Mouse (Mus musculus): Measurements from ENCODE around the gene Rgp1. TPM values are rescaled to one million over a fixed set of nuclear protein-coding genes. Genes with fewer than 3 reads are reported as not detected.
"Not testable (repeated sequence)": the region's sequence is repeated elsewhere in the genome, so short reads cannot be mapped to it uniquely, and the experiment has no call there.

Gene Rgp1
- 29.3 and 30.7 TPM in 2 replicates for polyA plus RNA-seq (2015; fragmentation: Nextera tagmentation; extraction: Ambion mirVana)

DNA sequence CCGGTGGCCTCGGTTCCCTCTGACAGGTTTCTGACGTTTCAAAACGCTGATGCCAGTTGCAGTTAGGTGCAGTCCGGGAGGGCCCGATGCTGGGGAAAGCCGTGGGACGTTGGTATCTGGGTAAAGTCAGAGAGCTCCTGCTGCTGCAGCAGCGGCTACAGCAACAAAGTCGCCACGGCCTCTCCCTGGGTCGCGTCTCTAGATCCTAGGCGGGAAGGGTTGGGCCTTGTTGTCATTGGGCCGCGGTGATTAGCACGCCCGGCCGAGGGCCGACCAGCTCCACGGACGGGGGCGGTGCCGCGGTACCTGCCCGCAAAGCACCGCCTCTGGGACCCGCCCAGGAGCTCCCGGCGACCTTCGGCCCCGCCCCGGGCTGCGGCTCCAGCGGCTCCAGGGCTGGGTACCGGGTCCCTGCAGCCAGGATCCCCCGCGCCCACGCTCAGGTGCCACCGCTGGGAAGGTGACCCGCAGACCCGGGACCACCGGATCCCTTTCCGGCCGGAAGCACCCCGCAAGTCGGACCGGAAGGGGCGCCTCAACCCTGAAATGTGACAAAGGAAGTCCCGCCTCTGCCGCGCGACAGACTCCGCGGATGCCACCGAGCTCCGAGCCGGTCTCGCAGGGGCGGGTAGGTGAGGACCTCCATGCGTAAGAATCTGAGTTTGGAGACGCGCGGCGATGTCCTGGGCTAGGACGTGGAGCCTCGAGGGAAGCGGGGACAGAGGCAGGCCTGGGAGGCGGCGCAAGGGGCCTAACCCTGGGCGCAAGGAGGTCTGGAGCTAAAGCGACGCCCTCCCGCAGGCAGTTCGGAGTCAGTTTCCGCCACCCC lies at the start of gene Rgp1, which contains the start of gene Gba2:
TSS of gene Rgp1 (plus strand) at position 340 of the 829 bp plus-strand sequence.
TSS of gene Gba2 (minus strand) at position 498 of the 829 bp plus-strand sequence.
- H3K4me2 ChIP-seq = peak within 1 kb of the TSS; percentile 81
- peak within 1 kb of the TSS; percentile 93 for H3K27ac ChIP-seq
- no peaks in the 10 kb centered on the region for H3K9me3 ChIP-seq (replicated peaks)
- ATAC-seq (replicated peaks; ENCODE audit: low FRiP score) = peak; percentile 97
- peaks cover 44% of the 10 kb centered on the region for H3K36me3 ChIP-seq
- peak within 1 kb of the TSS; percentile 62 for H3K4me3 ChIP-seq (replicated peaks)
- peaks cover 45% of the 10 kb centered on the region for H3K4me1 ChIP-seq
- H3K27me3 ChIP-seq = no peaks in the 10 kb centered on the region
- WGBS = under 1% methylated on average over 76 of the region's 76 CpGs
- H3K9ac ChIP-seq = peak within 1 kb of the TSS; percentile 72

DNA sequence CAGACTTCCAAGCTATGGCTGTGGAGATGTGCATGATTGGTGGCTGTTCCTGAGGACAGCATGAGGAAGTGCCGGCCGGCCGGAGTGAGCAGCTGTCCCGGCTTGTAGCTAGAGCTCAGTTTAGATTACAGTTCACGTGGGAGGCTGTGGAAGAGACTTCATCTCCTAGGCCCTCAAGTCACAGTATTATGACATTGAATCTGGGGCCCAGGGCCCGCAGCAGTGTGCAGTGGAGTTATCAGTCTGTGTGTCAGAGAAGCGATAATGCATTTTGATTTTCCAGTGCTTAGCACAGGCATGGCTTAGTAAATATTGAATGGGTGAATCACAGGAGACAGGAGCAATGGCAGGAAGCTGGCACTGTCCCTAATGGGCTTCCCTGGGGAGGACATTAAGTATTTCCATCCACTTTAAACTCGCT lies 48.4 kb upstream of the Rgp1 start:
- peaks cover 13% of the 10 kb centered on the region; the same call in 1 of the 2 replicates for H3K27me3 ChIP-seq
- 0 out of 2 replicates have a peak, but pooled peaks cover 5% of the 10 kb centered on the region for H3K4me1 ChIP-seq
- H3K4me2 ChIP-seq = no peak overlapping the region
- H3K9me3 ChIP-seq (replicated peaks) = no peaks in the 10 kb centered on the region
- H3K27ac ChIP-seq = peak overlapping the region; percentile 54; the same call in 1 of the 2 replicates
- H3K36me3 ChIP-seq = peaks cover 43% of the 10 kb centered on the region
- H3K9ac ChIP-seq = no peak overlapping the region
- 40% methylated on average over 8 of the region's 8 CpGs for WGBS
- no peak overlapping the region for H3K4me3 ChIP-seq (replicated peaks)
- no peak for ATAC-seq (replicated peaks; ENCODE audit: low FRiP score)

DNA sequence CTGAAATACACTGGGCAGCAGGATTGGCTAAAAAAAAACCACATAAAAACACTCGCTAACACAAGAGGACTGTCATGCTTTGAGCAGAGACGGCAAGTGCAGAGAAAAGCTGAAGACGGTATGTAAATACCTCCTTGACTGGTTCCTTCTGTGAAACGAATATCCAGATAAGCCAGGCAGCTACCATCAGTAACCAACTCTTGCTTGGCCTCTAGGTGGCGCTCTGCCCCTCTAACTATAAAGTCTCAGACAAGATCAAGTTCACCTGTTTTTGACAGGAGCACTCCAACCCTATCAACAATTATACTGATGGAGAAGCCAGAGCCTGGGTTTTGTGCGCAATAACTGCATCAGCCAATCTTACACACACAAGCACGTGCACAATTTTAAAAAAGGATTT lies 47.9 kb upstream of the Rgp1 start:
- H3K4me3 ChIP-seq (replicated peaks) = no peak overlapping the region
- H3K36me3 ChIP-seq = peaks cover 48% of the 10 kb centered on the region
- H3K27me3 ChIP-seq = peaks cover 8% of the 10 kb centered on the region; the same call in 1 of the 2 replicates
- no peaks in the 10 kb centered on the region for H3K9me3 ChIP-seq (replicated peaks)
- 21% methylated on average over 7 of the region's 7 CpGs for WGBS
- 0 out of 2 replicates have a peak, but pooled peaks have one; percentile 31 for ATAC-seq (replicated peaks; ENCODE audit: low FRiP score)
- no peak overlapping the region for H3K4me2 ChIP-seq
- H3K27ac ChIP-seq = peak overlapping the region; percentile 54; the same call in 1 of the 2 replicates
- H3K4me1 ChIP-seq = 0 out of 2 replicates have a peak, but pooled peaks cover 5% of the 10 kb centered on the region
- no peak overlapping the region for H3K9ac ChIP-seq

DNA sequence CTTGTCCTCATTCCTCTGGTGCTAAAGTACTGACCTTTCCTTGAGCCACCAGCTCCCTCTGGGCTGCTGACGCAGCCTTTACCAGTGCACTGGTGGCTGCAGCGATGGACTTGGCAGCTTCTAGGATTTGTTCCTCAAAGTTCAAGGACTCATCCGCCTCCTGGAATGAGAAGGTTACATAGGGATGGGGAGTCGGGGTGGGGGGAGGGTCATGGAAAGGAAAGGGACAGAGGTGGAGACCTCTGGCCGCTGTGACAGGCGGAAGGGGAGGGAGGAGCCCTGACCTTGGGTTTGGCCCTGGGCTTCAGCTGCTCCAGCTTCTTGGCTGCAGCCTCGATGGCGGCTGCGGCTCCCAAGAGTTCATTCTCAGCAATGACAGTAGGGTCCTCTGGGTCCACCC lies 45.2 kb upstream of the Rgp1 start:
- Histone ChIP-seq H3K9me3 (replicated peaks) (no peaks in the 10 kb centered on the region), H3K4me1 (0 out of 2 replicates have a peak, but pooled peaks cover 5% of the 10 kb centered on the region), H3K4me3 (replicated peaks) (no peak overlapping the region), H3K36me3 (peaks cover 75% of the 10 kb centered on the region), H3K9ac (no peak overlapping the region), H3K27ac (no peak overlapping the region), H3K4me2 (no peak overlapping the region), H3K27me3 (no peaks in the 10 kb centered on the region)
- ATAC-seq (replicated peaks; ENCODE audit: low FRiP score) = no peak
- WGBS = 77% methylated on average over 9 of the region's 9 CpGs

DNA sequence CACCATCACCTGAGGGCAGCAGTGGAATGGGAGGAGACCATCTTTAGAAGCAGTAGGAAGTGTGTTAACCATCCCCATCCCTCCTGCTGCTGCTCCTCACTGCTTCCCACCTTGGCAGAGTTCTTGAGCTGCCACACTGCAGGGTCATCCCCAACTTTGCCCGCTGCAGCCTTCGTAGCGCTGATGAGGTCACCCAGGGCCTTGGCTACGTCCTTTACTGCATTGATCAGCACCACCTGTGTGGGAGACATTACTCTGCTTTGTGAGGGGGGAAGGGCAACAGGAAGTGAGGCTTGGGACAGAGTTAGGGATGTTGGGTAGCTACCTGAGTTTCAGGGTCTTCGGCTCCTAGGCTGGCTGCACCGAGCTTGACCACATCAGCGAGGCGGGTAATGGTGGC lies 42.9 kb upstream of the Rgp1 start:
- H3K9me3 ChIP-seq (replicated peaks) = no peaks in the 10 kb centered on the region
- ATAC-seq (replicated peaks; ENCODE audit: low FRiP score) = no peak

DNA sequence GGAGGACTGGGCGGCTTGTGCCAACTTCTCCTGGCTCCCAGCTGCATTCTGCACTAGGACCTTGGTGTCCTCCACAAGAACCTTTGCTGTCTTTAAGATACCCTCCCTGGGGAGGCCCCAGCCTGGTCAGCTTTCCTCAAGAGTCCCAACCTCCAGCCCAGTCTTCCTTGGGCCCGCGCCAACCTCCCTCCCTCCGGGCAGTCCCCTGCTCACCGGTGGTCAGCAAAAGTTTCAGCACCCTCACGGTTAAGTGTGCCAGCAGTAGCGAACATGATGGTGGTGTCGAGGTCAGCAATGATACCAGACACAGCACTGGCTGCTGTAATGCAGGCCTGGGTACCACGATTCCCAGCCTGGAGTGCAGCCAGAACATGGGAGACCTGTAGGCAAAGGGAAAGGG lies 42.5 kb upstream of the Rgp1 start:
- ATAC-seq (replicated peaks; ENCODE audit: low FRiP score) = no peak
- WGBS = 92% methylated on average over 9 of the region's 9 CpGs
- Histone ChIP-seq H3K27ac (no peak overlapping the region), H3K9ac (no peak overlapping the region), H3K4me3 (replicated peaks) (no peak overlapping the region), H3K27me3 (no peaks in the 10 kb centered on the region), H3K36me3 (peaks cover 100% of the 10 kb centered on the region), H3K9me3 (replicated peaks) (no peaks in the 10 kb centered on the region), H3K4me2 (no peak overlapping the region), H3K4me1 (no peaks in the 10 kb centered on the region)

More for the DNA sequence above, 42.9 kb upstream of the Rgp1 start:
- Histone ChIP-seq H3K4me2 (no peak overlapping the region), H3K27me3 (no peaks in the 10 kb centered on the region), H3K9ac (no peak overlapping the region), H3K36me3 (peaks cover 98% of the 10 kb centered on the region), H3K4me1 (no peaks in the 10 kb centered on the region), H3K4me3 (replicated peaks) (no peak overlapping the region), H3K27ac (no peak overlapping the region)
- whole genome bisulfite sequencing = 92% methylated on average over 8 of the region's 8 CpGs

DNA sequence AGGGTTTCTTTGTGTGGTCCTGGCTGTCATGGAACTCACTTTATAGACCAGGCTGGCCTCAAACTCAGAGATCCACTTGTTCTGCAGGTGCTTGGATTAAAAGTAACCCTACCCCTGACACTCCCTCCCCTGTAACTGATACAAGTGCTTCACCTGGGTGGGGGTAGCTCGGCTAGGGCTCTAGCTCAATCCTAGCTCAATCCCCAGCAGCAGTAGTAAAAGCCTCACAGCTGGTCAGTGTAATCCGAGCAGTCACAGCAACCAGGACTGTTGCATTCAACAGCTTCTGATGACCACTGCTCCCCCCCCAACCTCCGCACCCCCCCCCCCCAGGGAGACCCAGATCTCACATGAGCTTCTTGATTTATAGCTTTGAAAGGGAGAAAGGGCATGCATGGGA lies 36.5 kb upstream of the Rgp1 start:
- no peak overlapping the region for H3K4me2 ChIP-seq
- H3K27me3 ChIP-seq = no peaks in the 10 kb centered on the region
- H3K9me3 ChIP-seq (replicated peaks) = no peaks in the 10 kb centered on the region
- WGBS = 23% methylated on average over 3 of the region's 3 CpGs
- H3K27ac ChIP-seq = 0 out of 2 replicates have a peak overlapping the region, but pooled peaks have one; percentile 18
- H3K36me3 ChIP-seq = peaks cover 100% of the 10 kb centered on the region
- no peak overlapping the region for H3K4me3 ChIP-seq (replicated peaks)
- H3K9ac ChIP-seq = no peak overlapping the region
- peak; percentile 75 for ATAC-seq (replicated peaks; ENCODE audit: low FRiP score)
- no peaks in the 10 kb centered on the region for H3K4me1 ChIP-seq

DNA sequence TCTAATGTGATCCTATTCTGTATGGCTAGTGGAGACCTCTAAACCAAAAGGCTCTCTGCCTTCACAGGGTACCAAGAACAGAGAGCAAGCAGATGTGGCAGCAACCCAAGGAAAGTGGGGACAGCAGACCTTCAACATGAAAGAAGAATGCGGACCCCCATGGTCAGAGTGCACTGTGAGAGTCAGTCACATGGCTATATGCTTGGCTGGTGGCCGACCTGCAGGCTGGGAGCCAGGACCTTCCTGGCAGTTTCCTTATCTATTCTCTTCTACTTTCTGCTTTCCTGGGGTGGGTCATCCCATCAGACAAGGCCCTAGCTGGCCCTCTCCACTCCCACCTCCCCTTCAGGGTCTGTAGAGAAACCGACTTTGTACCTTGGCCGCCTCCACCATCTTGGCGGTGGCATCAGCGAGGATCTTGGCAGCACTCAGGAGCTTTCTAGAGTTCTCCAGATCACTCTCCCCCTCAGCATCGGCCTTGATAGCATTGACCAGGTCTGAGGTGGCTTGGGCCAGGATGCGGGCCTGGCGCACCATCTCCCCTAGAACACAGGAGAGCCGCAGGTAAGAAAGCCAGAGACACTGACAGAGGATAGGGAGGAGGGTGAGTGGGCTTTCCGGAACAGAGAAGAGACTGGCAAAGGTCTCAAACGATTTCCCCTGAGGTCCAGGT lies 32.0 kb upstream of the Rgp1 start:
- Histone ChIP-seq H3K4me2 (no peak overlapping the region), H3K36me3 (peaks cover 100% of the 10 kb centered on the region), H3K4me3 (replicated peaks) (no peak overlapping the region), H3K27ac (no peak overlapping the region), H3K4me1 (no peaks in the 10 kb centered on the region), H3K9me3 (replicated peaks) (no peaks in the 10 kb centered on the region), H3K27me3 (no peaks in the 10 kb centered on the region), H3K9ac (no peak overlapping the region)
- WGBS = 94% methylated on average over 12 of the region's 12 CpGs
- no peak for ATAC-seq (replicated peaks; ENCODE audit: low FRiP score)

DNA sequence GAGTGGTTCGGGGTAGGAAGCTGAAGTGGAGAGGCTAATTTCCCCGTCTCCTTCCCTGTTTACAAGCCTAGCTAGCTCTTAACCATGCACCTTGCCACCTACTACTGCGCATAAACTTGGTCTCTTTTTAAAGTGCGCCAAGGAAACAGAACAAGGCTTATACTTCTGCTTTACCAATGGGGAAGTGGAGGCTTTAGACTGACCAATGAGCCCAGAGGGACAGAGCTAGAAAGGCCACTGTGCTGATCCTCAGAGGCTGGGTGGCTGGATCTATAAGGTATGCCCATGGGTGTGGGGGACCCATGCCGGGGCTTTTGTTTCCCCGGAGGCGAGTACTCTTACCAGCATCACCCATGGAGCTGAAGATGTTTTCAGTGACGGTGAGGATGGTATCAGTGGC lies 31.4 kb upstream of the Rgp1 start:
- Histone ChIP-seq H3K27me3 (no peaks in the 10 kb centered on the region), H3K4me3 (replicated peaks) (no peak overlapping the region), H3K9ac (no peak overlapping the region), H3K4me2 (no peak overlapping the region), H3K27ac (no peak overlapping the region), H3K4me1 (no peaks in the 10 kb centered on the region), H3K36me3 (peaks cover 100% of the 10 kb centered on the region), H3K9me3 (replicated peaks) (no peaks in the 10 kb centered on the region)
- no peak for ATAC-seq (replicated peaks; ENCODE audit: low FRiP score)
- WGBS = 97% methylated on average over 8 of the region's 8 CpGs

DNA sequence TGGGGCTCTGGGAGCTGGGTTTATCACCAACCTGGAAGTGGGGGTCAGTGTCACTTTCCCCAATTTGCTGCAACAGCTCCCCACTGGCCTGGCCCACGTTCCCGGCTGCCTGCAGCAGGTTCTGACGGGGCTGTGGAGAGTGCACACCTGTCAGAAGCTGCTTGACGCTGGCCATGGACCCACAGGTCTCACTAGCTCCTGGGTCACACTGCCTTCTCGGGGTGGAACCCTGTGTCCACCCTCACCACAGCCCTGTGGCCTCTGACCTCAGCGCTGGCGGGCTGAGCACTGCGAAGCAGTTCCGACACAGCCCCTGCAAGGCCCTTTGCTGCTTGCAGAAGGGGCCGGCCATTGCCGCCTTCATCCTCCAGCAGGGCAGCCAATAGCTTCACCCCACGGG lies 29.5 kb upstream of the Rgp1 start:
- Histone ChIP-seq H3K4me2 (no peak overlapping the region), H3K9me3 (replicated peaks) (no peaks in the 10 kb centered on the region), H3K27ac (no peak overlapping the region), H3K4me3 (replicated peaks) (no peak overlapping the region), H3K36me3 (peaks cover 100% of the 10 kb centered on the region), H3K9ac (no peak overlapping the region), H3K4me1 (no peaks in the 10 kb centered on the region), H3K27me3 (no peaks in the 10 kb centered on the region)
- no peak for ATAC-seq (replicated peaks; ENCODE audit: low FRiP score)
- WGBS = 93% methylated on average over 12 of the region's 12 CpGs

DNA sequence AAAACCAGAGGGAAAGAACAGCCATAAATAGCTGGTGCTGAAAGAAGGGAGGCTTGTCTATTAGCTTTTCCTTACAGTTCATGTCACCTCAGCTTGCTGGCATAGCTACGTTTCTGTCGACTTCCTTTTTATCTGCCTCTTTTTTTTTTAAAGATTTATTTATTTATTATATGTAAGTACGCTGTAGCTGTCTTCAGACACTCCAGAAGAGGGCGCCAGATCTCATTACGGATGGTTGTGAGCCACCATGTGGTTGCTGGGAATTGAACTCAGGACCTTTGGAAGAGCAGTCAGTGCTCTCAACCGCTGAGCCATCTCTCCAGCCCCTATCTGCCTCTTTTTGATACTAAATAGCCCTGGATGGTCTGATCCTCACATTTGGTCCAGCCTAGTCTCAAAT lies 26.7 kb upstream of the Rgp1 start:
- 86% methylated on average over 6 of the region's 6 CpGs for WGBS
- H3K27me3 ChIP-seq; H3K9ac ChIP-seq; H3K4me1 ChIP-seq; ATAC-seq (replicated peaks; ENCODE audit: low FRiP score); H3K4me3 ChIP-seq (replicated peaks); H3K9me3 ChIP-seq (replicated peaks); H3K4me2 ChIP-seq; H3K27ac ChIP-seq: not testable (repeated sequence)
- H3K36me3 ChIP-seq = peaks cover 100% of the 10 kb centered on the region

DNA sequence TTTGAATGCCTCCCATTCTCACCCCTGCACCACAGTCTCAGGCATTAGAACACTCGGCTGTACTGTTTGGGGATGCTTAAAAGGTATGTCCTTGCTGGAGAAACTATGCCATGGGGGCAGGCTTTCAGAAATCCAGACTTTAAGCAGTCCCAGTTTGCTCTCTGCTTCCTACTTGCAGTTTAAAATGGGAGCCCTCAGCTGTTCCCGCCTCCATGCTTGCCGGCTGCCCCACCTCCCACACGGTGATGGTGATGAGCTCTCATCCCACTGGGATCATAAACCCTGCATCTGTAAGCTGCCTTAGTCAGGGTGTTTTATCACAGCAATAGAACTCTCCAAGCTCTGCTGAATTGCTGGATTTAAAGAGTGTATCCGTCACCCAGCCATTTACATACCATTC lies 26.1 kb upstream of the Rgp1 start:
- no peak for ATAC-seq (replicated peaks; ENCODE audit: low FRiP score)
- WGBS = 58% methylated on average over 5 of the region's 5 CpGs
- peaks cover 5% of the 10 kb centered on the region for H3K4me1 ChIP-seq
- no peak overlapping the region for H3K27ac ChIP-seq
- H3K4me2 ChIP-seq = no peak overlapping the region
- H3K27me3 ChIP-seq = no peaks in the 10 kb centered on the region
- H3K4me3 ChIP-seq (replicated peaks) = no peak overlapping the region
- no peak overlapping the region for H3K9ac ChIP-seq
- H3K9me3 ChIP-seq (replicated peaks) = no peaks in the 10 kb centered on the region
- peaks cover 100% of the 10 kb centered on the region for H3K36me3 ChIP-seq

All from kidney, embryonic 15.5 days (tissue).